Mouse (Mus musculus): Measurements from ENCODE around the gene Msrb3.
A peak's percentile ranks its signal among the peaks of the same experiment; 100 is the strongest.
"Not testable (repeated sequence)": the region's sequence is repeated elsewhere in the genome, so short reads cannot be mapped to it uniquely, and the experiment has no call there.

Gene Msrb3

DNA sequence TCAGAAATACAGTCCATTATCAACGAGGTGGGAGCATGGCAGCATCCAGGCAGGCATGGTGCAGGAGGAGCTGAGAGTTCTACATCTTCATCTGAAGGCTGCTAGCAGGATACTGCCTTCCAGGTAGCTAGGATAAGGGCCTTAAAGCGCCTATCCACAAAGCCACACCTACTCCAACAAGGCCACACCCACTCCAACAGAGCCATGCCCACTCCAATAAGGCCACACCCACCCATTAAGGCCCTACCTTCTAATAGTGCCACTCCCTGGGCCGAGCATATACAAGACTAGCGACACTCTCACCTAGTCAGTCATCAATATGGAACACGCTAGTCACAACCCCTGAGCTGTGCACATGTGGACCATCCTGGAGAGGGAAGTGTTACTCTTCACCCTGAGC, 149.3 kb downstream of the Msrb3 start:
- DNase-seq (ENCODE audit: low read depth), result not testable (repeated sequence)

DNA sequence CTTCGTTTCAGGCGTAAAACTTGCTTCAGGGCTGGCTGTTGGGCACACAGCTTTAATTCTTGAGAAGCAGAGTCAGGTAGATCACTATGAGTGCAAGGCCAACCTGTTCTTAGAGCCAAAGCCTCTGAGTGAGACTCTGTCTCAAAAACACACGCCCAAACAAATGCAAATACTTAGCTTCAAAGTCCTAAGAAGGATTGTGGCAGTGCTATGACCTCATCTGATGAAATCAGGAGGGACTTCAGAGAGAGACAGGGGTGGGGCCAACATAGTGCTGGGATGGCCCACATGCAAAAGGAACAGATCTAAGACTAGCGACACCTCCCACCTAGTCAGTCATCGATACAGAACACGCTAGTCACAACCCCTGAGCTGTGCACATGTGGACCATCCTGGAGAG, 150.7 kb downstream of the Msrb3 start:
- DNase-seq (ENCODE audit: low read depth), result no peak

DNA sequence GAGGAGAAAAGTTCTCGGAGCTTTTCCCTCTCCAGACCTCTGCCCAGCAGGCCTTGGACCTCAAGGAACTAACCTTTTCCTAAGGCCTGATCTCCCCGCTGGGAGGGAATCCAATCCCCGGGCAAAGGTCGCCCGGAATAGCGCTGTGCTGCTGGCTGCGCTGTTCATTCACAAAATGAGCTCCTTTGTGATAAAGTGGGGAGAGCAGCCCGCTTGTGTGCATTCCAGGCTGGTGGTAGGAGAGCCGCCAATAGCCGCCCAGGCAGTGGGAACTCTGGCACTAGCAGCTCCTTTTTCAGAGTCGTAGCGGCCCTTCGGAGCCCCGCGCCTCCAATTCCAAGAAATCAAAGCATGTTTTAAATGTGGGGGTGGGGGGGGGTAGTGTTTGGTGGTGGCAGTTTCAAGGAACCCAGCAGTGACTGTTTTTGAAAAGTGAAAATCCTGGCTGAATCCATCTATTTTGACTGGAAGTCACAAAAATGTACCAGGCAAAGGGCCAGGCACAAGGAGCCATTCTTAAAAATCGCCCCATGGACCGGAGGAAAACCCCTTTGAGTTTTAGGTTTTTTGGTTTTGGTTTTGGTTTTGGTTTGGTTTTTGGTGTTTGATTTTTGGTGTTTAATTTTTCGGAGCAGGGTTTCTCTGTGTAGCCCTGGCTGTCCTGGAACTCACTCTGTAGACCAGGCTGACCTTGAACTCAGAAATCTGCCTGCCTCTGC, 153.6 kb downstream of the Msrb3 start:
- peak; percentile 2 for DNase-seq (ENCODE audit: low read depth)

DNA sequence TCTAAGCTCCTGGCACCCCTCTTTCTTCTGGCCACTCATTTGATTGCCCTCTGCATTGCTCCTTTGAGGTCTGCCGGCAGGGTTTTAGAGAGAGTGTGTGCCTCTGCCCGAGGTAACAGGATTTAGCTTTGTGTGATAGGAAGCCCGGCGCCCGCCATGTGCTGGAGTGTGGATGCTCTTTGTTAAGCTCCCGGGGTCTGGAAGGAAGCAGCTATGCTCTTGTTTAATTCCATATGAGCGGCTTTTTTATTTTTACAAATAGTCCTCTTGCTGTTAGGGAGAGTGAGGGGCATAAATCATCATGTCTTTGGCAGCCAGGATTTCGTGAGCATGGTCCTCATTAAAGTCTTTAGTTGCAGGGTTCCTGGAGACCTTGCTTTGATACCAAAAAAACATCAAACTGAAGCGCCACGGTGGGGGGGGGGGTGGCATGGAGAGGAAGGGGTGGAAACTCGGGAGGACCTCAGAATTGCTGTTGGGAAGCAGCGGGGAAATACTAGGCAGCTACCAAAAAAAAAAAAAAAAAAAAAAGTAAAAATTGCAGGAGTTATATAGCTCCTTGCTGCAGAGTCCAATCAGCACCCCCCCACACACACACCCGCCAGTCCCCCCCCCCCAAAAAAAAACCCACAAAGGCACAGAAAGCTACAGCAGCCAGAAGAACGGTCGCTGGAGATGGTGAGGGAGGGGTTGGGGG, 154.3 kb downstream of the Msrb3 start:
- DNase-seq (ENCODE audit: low read depth), result no peak

DNA sequence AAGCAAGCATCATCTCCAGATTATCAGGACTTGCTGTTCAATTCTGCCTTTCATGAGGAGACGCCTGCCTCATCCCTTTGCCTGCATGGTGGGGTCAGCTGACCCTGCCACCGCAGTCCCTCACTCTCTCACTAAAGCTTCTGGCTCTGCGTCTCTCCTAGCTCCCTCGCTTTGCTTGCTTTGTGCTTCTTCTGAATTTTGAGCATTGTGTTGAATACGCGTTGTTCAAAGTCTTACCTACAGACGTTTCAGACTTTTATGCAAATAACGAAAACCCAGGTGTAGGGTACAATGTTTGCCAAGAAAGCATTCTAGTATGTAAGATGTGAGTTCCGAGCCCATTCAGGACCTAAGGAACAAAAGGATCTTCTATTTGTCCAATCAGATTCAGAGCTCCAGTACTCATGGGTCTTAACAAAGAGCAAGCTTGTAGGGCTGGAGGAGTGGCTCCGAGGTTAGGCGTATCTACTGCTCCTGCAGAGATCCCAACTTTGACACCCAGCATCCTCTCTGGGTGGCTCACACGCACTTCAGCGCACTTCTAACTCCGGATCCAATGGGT, 162.3 kb downstream of the Msrb3 start:
- DNase-seq (ENCODE audit: low read depth), result no peak

DNA sequence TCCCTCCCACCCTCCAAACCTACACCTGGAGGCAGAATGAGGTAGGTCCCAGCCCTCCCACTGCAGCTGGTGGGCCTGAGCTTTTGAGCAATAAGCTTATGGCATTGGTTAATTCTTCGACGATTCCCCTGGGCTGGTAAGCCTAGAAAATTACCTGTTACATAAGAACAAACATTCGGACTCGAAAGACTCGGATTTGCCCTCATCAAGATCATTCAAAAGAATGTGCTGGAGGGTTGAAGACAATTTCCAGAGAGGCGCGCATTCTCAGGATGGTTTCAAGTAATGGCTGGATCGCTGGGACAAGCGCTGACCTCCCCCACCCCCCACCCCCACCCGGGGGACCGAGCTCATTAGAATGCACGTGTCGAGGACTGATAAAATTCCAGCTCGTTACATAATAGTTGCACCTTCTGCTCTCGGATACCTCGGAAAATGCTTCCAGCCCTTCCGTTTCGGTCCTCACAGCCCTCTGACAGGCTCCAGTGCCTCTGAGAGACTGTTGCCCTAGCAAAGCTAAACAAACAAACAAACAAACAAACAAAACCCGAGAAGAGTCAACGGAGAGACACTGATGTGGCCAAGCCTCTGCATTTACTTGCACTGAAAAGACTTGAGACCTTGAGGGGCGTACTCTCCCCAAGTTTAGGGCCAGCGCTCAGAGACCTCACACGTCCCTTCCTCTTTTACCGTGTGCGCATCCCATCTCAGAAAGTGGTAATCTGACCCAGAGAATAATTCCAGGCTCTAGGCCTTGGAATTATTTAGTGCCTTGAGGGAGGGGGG, 163.0 kb downstream of the Msrb3 start:
- DNase-seq (ENCODE audit: low read depth), result no peak

DNA sequence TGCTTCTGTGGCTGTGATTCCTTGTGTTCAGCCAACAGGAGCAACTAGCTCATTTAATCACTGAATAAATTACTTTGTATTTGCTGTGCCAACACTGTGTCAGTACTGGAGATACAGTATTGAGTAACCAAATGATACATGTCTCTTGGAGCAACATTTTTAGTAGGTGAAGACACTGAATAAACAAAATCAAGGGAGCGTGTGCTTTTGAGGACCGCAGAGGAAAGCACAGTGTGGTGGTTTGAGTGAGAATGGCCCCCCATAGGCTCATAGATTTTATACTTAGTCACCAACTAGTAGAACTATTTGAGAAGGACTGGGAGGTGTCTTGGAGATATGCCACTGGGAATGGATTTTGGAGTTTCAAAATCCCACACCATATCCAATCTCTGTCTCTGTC, 164.5 kb downstream of the Msrb3 start:
- DNase-seq (ENCODE audit: low read depth), result no peak

All from naive thymus-derived CD4-positive, alpha-beta T cell, adult 2 months (primary cell).